Mouse (Mus musculus) retina, postnatal 1 day (tissue): ENCODE results near the gene Apobr.
A peak's percentile ranks its signal among the peaks of the same experiment; 100 is the strongest.

Source experiments
- DNase-seq: peaks from one replicate; pipeline ENCODE4 v3.0.0-alpha.2; 2012

Gene Apobr

GRCm38 (mm10) chr7:126584506-126584977 is at the start of gene Apobr:
TSS of gene Apobr (plus strand) at chr7:126584942.
- DNase-seq, result no peak

DNA sequence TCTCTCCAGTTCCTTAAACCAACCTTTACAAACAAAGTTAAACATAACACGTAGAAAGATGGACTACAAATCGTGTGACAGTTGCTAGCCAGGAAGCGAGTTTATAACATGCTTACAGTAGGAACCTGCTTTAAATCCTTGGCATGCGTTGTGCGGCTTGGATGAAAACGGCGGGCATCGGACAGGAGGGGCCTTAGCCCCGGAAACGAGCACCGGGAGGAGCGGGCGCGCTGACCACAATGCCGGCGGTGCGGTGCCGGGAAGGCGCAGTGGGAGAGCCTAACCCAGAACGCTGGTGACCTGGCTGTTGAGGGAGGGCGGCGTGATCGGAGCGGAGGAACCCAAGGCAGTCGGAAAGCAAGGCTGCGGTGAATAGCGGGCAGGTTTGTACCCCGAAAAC is 49.0 kb upstream of the Apobr start:
- peak; percentile 45 for DNase-seq

DNA sequence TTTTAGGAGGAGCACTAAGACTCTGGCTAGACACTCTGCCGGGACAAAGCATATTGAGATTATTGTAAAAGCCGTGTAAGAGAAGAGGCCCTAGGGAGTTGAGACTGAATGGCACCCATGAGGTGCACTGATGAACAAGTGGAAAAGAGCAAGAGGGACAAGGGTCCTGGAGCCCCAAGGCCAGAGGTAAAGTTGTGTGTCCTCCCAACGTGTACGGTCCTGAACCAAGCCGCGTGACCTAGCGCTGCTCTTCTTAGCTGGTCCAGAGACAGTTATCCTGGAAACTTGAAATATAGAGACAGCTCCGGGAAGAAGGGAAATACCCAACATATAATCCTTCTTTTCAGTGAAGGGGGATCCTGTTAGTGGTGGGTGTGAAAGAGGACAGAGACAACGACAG is 48.3 kb upstream of the Apobr start:
- DNase-seq, result no peak

- DNase-seq, result peak; percentile 54
Observed at GRCm38 (mm10) chr7:126537820-126538585, 46.7 kb upstream of the Apobr start.

- no peak for DNase-seq
Observed at GRCm38 (mm10) chr7:126541661-126542060, 43.1 kb upstream of the Apobr start.

GRCm38 (mm10) chr7:126545631-126546030 is 39.1 kb upstream of the Apobr start:
- no peak for DNase-seq

DNA sequence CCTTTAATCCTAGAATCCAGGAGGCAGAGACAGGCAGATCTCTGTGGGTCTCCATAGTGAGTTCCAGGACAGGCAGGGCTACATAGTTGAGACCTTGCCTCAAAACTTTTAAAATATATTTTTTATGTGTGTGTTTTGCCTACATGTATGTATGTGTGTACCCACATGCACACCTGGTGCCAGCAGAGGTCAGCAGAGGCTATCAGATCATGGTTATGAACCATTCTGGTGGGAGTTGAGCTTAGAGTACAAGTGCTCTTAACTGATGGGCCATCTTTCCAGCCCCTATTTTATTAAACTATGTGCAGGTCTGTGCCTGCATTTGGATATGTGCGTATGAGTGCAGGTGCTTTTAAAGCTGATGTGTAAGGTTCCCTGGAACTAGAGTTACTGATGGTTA is 29.9 kb upstream of the Apobr start:
- no peak for DNase-seq

GRCm38 (mm10) chr7:126556635-126557034 is 28.1 kb upstream of the Apobr start:
- DNase-seq, result no peak

- DNase-seq, result no peak
Observed at GRCm38 (mm10) chr7:126565693-126566092, 19.0 kb upstream of the Apobr start.

DNA sequence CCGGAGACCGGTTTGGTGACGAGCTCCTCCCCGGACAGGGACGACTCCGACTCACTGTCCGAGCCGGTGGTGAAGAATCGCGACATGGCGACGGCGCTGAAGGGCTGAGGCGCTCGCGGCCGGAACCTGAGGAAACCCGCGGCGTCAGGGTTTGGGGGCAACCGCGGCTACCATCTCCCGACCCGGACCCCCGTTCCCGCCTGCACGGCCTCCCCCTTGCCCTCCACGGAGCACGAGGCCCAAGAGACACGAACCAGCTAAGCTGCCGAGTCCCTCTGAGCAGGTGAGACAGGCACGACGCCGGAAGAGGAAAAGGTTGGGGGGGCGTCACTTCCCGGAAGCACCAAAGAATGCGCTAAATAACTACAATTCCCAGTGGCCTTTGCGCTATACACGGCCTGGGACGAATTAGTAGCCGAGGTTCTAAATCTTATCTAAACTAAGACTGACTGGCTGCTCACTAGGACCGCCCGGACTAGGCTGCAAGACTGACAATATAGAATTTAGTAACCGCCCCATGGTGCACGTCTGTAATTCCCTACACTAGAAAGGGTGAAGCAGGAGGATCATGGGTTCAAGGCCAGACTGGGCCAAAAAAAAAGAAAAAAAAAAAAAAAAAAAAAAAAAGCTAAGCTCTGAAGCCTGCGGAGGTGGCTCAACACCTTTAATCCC is 18.5 kb upstream of the Apobr start, which contains the start of gene Eif3c:
Gene Eif3c, minus strand, starts transcription at position 318 of the 672 bp plus-strand sequence.
- DNase-seq, result peak; percentile 94

- DNase-seq, result peak; percentile 67
Observed at GRCm38 (mm10) chr7:126576946-126577345, 7.8 kb upstream of the Apobr start.

- peak; percentile 40 for DNase-seq
Observed at GRCm38 (mm10) chr7:126579172-126579571, 5.6 kb upstream of the Apobr start.

DNA sequence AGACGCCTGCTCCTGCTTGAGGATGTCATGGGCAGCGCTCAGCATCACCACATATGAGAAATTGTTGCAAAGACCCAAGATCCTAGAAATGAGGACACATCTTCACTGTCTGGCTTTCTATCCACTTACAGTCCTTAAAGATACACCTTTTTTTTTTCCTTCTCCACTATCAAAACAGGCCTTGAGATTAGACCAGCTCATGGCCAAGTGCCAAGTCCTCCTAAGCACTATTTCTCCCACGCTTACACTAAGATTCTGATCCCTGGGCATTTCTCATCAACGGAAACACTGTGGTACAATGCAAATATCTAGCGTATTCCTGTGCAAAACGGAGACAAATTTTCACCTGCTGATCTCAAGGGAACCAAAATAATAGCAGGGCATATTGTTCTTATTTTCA is 3.1 kb upstream of the Apobr start:
- peak; percentile 32 for DNase-seq

DNA sequence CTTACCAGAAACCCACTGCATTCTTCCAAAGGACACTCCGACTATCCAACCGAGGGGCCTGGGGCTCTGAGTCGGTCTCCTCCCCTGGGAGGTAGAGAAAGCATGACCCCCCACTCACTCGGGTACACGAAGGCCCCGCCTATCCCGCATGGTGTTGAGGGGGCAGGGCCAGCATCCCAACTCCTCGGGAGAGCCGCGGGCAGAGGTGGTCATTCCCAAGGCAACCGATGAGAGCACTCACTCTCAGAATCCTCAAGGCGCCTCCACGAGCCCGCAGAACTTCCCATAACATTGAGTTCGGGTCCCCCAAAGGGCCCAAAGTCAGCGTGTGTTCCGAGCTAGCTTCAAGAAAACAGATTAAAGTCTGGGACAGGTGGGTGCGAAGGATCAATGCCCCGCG is 2.0 kb upstream of the Apobr start:
- peak; percentile 60 for DNase-seq

GRCm38 (mm10) chr7:126583251-126583709 is 1.5 kb upstream of the Apobr start:
- peak; percentile 95 for DNase-seq

- DNase-seq, result no peak
Observed at GRCm38 (mm10) chr7:126583761-126584160, 981 bp upstream of the Apobr start.

DNA sequence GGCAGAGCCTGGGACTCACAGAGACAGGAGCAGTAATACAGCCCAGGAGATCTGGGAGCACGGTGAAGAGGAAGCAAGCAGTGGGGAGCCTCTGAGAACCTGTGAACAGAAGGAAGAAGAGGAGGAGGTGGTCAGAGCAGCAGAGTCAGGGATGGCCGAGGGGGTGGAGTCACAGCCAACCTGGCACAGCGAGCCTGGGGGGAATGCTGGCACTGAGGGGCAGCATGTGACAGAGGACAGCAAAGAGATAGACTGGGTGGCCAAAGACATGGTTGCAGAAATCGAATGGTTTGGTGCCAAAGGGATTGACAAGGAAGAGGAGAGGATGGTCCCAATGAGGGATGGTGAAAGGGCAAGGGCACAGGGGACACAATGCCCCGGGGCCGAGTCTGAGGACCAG is 975 bp downstream of the Apobr start, which contains the start of gene Cln3:
Gene Cln3, minus strand, starts transcription at position 101 of the 400 bp plus-strand sequence.
- no peak for DNase-seq

GRCm38 (mm10) chr7:126586839-126587238 is 2.1 kb downstream of the Apobr start:
- DNase-seq, result no peak

GRCm38 (mm10) chr7:126587779-126588178 is 3.0 kb downstream of the Apobr start:
- peak; percentile 79 for DNase-seq

DNA sequence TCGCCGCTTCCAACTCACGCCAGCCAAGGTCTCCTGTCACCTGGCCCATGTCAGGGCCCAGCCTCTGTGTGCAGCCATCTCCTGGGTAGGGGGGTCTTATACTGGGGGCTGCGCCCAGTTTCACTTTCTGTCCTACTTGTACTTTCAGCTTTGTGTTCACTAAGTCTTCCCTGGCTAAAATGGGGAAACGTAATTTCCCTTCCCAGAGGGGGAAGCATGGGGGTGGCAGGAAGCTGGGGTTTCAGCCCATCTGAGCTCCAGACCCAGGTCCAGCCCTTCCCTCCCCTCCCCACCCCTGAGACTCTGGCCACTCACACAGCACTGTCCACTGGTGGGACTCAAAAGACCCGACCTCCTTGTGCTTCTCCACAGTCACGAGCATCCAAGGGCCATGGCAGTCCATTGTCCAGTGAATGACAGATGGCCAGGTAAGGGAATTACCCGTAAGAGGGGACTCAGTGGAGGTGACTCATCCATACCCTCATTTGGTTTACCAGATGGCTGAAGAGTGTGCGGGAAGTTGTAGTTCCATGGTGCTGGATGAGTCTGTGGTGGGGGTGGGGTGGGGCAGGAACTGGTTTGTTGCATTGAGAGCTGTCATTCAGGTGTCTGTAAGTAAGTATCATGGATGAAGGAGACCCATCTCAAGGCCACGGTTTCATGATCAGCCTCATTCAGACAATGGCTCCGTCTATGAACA is 10.3 kb downstream of the Apobr start, which contains the start of gene Il27:
Gene Il27, minus strand, starts transcription at position 80 of the 700 bp plus-strand sequence.
- no peak for DNase-seq

GRCm38 (mm10) chr7:126595890-126596289 is 11.1 kb downstream of the Apobr start:
- no peak for DNase-seq

DNA sequence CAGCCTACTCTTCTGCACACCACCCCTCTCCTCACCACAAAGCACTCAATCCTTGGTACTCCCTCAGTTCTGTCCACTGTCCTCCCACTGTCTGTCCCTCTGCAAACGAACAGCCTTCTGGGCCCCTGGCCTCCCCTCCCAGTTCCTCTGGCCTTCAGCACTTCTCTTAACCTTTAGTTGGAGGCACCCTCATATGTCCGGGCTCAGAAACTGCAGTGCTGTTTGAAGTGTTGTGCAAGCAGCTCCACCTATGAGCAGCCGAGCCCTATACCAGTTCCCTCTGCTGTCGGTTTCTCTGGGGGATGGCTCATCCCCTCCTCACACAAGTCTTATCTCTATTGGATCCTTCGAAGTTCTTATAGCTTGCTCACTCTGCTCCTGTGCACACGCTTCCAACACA is 11.7 kb downstream of the Apobr start:
- no peak for DNase-seq

DNA sequence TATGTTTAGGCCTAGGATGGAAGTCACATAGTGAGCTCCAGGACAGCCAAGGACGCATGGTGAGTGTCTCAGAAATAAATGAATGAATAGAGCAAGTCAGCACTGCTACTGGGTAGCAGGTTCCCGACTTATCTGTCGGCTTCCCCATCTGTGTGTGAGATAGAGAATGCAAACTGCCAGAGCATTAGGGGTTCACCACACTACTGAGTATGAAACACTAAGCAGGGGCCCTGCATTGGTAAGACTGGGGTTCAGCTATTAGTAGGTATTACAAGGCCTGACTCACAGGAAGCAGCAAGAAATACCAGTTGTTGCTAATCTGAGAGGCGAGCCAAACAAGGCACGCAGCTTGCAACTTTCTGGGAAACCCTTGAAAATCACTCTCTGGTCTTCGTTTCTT is 14.2 kb downstream of the Apobr start:
- DNase-seq, result no peak
